Mouse (Mus musculus): Measurements from ENCODE around the gene Sp4.

Sp4 gene

DNA sequence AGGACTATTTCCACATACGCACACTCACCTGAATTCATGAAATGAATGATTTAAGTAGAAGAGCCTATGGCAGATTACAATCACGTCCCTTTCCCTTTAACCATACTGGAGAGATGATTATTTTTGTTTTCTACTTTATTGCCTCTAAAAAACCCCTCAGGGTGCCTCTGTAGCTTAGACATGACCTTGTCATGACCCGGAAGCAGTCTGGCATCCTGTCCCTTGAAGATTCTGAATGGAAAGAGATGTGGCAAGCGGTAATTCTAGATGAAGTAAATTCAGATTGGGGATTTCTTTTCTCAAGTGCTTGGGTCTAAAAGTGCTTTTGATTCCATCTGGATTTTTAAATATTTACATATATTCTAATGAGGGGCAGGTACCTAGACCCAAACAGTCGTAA, 24.9 kb downstream of the Sp4 start:
- no peak for DNase-seq (ENCODE audit: low read depth, low spot score)

DNA sequence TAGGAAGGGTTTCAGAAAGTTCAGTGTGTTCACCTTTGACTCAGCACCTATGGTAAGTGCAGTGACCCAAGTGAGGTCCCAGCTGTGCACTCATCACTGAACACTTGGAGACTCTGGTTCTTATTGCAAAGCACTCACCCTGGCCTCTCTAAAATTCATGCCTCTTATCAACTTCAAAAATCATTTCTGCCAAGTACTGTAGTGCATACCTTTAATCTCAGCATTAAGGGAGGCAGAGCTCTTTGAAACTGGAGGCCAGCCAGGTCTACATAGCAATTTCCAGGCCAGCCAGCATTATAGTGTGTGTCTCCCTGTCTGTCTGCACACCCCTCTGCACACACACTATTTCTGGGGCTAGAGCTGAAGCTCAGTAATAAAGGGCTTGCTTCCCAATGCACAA, 36.3 kb downstream of the Sp4 start:
- DNase-seq (ENCODE audit: low read depth, low spot score): no peak

DNA sequence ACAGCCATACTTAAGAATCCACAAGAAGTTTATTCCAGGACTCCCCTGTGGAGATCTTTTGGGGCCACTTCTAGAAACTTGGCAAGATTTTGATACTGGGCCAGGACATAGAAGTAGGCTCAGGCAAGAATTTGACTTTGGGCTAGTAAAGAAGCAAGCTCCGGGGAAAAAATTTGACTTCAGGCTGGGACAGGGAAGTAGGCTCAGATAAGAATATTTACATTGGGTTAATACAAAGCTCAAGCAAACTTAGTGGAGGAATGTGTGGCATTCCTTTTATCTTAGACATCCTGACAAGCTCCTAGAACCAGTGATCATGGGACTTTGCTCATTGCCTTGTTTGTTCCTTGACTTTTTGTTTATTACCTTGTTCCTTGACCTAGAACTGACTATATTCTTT, 37.4 kb downstream of the Sp4 start:
- DNase-seq (ENCODE audit: low read depth, low spot score): no peak

DNA sequence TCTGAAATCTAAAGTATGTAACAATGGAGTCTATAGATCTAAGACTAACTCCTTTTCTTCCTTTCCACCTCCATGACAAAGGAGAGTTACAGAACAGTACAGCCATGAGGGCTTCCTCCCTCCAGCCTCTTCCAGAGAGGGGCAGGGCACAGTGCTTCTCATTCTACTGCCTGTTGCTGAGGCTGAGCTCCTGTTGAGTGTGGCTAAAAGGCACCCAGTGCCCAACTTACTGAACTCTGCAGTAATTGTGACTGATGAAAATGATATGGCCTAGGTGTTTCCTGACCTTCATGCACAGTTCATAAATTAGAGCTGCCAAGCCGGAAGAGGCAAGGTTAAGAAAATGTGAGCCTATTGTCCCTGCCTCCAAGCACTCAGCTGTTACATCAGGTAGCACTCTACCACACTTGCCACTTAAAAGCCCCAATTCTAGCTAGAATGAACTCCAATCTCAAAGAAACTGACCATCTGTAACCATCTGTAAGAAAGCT, 45.9 kb downstream of the Sp4 start:
- no peak for DNase-seq (ENCODE audit: low read depth, low spot score)

DNA sequence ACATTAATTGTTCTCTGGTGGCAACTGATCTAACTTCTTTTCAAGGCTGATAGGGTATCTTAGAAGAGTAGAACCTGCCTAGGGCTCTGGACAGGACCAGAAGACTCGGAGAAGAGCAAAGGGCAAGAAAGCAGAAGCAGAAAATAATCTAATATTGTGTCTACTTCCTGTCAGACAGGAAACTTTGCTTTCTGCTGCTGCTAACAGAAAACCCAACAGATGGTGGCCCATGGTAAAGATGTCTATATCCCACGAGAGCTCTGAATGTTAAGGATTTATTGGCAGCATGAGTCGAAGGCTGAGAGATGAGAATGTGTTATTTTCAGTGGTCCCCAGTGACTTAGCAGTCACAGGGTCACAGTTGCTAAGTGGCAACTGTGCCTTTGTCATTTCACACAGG, 80.1 kb downstream of the Sp4 start:
- no peak for DNase-seq (ENCODE audit: low read depth, low spot score)

DNA sequence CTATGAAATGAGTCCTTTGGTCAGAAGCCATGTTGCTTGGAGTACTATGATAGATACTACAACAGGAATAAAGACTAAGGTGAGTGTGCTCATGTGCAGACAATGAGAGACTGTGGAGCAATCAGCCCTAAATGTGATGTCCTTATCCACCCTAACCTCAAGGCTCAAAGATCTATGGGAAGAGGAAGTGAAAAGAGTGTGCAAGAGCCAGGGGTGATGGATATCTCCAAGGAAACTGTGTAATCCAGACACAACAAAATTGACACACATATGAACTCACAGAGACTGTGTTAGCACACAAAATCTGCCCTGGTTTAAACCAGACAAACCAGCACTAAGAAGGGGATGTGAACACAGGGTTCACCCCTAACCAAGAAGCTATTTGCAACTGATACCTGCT, 81.2 kb downstream of the Sp4 start:
- no peak for DNase-seq (ENCODE audit: low read depth, low spot score)

DNA sequence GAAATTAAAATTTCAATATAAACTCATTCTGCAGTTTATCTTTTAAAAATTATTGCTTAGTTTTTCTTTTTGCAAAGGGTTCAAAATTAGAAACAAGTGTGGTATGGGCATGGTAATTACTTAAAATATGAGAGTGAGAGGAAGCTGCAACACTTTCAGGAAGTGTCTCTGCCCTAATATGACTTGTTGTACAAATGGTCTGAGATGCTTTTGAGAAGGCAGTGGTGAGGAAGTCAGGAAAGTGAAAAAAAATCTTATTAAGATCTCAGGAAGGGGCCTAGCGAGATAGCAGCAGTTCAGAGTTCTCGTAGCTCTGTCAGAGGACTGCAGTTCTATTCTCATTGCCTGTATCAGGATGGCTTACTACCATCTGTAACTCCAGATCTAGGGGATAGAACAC, 89.1 kb downstream of the Sp4 start:
- DNase-seq (ENCODE audit: low read depth, low spot score): no peak

DNA sequence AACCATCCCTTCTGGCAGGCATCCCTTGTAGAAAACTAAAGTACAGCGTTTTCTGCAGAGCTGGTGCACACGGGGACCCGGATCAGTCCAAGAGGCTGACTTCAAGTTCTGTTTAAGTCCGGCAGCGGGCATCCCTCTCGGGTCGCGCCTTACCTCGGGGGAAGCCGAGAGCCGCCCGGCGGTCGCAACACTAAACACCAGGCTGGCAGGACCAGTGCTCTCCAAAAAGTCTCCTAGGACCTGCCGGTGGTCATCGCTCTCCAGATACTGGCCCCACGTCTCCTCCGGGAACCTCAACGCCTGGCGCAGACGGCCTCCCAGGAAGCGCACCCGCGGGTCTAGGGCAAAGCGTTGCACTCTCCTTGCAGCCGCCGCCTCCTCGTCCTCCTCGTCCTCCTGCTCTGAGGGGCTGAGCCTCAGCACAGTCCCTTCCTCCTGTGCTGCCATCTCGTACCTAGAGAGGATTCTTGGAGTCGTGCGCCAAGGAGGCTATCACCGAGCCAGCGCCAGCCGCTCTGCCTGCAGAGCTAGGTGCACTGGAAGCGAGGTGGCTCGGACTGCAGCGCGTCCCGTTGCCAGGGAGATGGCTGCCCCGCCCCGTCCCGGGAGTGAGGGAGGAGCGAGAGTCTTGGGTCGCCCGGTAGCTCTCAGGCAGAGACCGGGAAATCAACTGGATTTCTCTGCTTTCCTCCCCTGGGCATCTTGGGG, 102.7 kb downstream of the Sp4 start, which contains the start of gene Dnah11:
Gene Dnah11, minus strand, starts transcription at position 658 of the 708 bp plus-strand sequence.
- no peak for DNase-seq (ENCODE audit: low read depth, low spot score)

DNA sequence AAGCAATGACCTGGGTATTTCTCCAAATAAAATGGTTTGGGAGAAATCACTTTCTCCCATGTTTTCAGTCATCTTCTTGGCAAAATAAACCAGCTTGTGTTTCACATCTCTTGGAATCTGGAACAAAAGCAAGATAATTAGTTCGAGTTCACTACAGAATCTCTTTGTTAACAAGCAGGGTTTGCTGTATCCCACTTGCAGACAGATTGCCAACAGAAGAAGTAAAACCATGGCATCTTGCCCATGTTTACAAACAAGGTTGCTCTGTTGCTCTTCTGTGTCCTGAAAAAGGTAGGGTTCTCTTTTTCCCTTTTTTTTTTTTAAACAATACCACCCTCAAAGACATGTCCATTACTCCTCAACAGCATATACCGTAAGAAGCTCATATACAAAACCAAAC, 104.7 kb downstream of the Sp4 start:
- no peak for DNase-seq (ENCODE audit: low read depth, low spot score)

DNA sequence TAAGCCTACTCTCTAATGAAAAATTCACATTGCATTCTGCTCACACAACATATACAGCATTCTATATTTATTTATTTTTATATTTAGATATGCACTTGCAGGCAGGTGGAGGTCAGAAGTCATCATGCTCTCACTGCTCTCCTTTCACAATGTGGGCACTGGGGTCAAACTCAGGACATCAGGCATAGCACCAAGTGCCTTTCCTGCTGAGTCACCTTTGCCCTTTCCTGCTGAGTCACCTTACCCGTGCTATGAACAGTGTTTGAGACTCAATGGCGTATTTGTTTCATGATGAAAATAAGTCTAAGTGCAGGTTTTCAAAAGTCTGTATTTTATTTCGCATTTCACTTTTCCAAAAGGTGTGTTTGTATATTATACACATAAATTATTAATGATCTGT, 111.7 kb downstream of the Sp4 start:
- DNase-seq (ENCODE audit: low read depth, low spot score): no peak

DNA sequence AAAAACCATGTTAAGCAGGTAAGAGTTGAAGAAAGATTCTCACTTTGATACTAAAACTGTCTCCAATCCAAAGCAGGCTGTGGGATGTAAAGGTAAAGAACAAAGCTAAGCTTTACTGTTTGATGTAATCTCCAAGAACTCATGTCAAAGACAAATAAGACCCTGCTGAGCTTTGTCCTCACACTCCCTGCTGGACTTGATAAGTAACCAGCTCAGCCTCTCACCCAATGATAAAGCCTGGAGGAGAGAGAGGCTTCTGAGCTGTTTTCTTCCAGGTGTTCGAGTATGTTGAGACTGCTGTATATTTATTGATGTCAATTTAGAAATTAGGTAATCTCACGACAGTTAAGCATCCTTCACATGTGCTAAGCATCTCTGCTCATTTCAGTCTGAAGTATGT, 113.6 kb downstream of the Sp4 start:
- DNase-seq (ENCODE audit: low read depth, low spot score): no peak

DNA sequence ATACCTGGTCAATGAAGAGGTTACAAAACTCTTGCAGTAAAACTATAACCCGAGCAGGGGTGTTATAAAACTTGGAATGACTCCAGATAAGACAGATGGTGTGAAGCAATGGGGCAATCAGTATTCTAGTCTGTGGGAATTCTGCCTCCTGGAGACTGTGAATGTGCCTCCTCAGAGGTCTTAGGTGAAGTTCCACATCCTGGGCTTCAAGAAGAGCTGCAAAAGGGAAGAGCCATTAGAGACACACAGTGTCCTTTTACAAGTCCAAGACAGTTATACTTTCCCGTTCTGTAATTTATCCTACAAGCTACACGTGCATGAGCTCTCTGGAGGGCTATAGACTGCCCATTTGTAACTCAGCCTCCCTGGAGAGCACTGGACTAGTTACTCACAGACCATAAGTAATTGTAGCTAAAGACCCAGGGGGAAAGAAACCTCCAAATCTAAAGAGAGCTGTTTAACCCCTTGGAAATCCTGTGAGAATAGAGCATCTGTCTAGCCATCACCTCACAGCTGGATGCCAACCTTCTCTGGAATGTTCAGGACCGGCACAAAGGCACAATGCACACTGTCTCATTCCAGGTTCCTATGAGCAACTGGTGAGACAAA, 114.3 kb downstream of the Sp4 start:
- DNase-seq (ENCODE audit: low read depth, low spot score): no peak

DNA sequence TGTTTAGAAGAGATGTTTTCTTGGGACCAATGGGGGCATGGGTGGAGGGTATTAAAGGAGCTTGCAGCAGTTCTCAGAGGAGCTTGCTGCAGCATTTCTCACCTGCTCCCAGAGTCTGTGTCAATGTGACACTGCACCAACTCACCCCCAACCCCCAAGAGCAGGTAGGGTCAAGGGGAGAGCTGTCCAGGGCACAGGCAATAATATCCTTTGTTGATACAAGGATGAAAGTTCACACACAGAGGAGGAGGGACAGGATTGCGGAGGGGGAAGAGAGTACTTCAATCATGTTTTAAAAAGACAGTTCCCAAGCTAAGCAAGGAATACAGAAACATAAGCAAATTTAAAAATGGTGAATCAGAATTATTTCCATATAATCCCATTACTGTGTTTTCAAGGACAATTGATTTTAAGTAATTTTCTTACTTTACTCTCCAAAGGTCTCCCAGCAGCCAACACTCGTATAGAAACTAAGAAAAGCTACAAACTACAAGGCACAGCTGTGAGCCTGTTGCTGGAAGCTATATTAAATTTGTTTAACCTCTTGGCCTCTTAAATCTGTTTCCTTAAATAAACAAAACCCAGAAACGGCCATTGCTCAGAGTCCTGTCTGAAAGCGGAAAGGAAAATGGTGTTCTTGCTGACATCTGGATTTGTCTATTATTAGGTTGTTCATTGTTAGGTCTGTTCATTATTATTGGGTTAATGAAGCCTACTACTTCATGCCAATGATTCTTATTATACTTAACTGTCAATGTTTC, 114.9 kb downstream of the Sp4 start:
- no peak for DNase-seq (ENCODE audit: low read depth, low spot score)
